Mouse (Mus musculus) intestine, postnatal 0 days (tissue): ENCODE measurements at regions not wholly inside any gene's neighbourhood (a gene's known extent, or its start where the extent isn't known, plus 50 kb on each side); places are given as distances from the start of the nearest gene placed in this dataset.

Source experiments
- ATAC-seq: fragments of 200-750 bp; cut with Nextera tagmentation; 2 replicates; pipeline ENCODE4 v1.8.0; 2017; ENCODE audit warnings: mild to moderate bottlenecking, moderate TSS enrichment, moderate library complexity
- H3K27ac ChIP-seq: fragments of 300-500 bp; sonication (generic); 2 replicates; pipeline ENCODE4 v1.5.1; 2014; ENCODE audit warnings: mild to moderate bottlenecking, low read depth, low read length, moderate library complexity
- H3K27me3 ChIP-seq: fragments of 300-500 bp; sonication (generic); replicated peaks from 2 replicates; pipeline ENCODE4 v1.6.1; 2014; ENCODE audit warnings: low read length, mixed read lengths; ENCODE audit not compliant: control insufficient read depth, insufficient read depth
- H3K36me3 ChIP-seq: fragments of 300-500 bp; sonication (generic); 2 replicates; pipeline ENCODE4 v1.6.1; 2014; ENCODE audit warnings: mild to moderate bottlenecking, moderate library complexity; ENCODE audit not compliant: control insufficient read depth, insufficient read depth
- H3K4me1 ChIP-seq: fragments of 300-500 bp; sonication (generic); replicated peaks from 2 replicates; pipeline ENCODE4 v1.6.1; 2014; ENCODE audit warnings: antibody characterized with exemption, low read length, mixed read lengths; ENCODE audit not compliant: control insufficient read depth, insufficient read depth
- H3K4me2 ChIP-seq: fragments of 300-500 bp; sonication (generic); replicated peaks from 2 replicates; pipeline ENCODE4 v1.6.1; 2014; ENCODE audit warnings: low read depth, mild to moderate bottlenecking, moderate library complexity
- H3K4me3 ChIP-seq: fragments of 300-500 bp; sonication (generic); 2 replicates; pipeline ENCODE4 v1.5.1; 2014; ENCODE audit warnings: low read depth, low read length
- H3K9ac ChIP-seq: fragments of 300-500 bp; sonication (generic); 2 replicates; pipeline ENCODE4 v1.6.1; 2014; ENCODE audit warnings: mild to moderate bottlenecking, low read depth, low read length
- H3K9me3 ChIP-seq: fragments of 300-500 bp; sonication (generic); 2 replicates; pipeline ENCODE4 v1.6.1; 2016; ENCODE audit warnings: mixed run types; ENCODE audit not compliant: control insufficient read depth
- CTCF ChIP-seq: sonication (generic); IDR thresholded peaks from 2 replicates; pipeline ENCODE4 v1.5.1; 2016; ENCODE audit warnings: low read depth, mild to moderate bottlenecking, control low read depth, antibody characterized with exemption, moderate library complexity
- WGBS: fragments of 180-500 bp; shearing (Covaris S2); extraction: QIAGEN DNeasy Blood & Tissue Kit; methylation state at CpG from one replicate; pipeline ENCODE4 v1.1.7; 2014; 5-methylcytosine and 5-hydroxymethylcytosine counted together

DNA sequence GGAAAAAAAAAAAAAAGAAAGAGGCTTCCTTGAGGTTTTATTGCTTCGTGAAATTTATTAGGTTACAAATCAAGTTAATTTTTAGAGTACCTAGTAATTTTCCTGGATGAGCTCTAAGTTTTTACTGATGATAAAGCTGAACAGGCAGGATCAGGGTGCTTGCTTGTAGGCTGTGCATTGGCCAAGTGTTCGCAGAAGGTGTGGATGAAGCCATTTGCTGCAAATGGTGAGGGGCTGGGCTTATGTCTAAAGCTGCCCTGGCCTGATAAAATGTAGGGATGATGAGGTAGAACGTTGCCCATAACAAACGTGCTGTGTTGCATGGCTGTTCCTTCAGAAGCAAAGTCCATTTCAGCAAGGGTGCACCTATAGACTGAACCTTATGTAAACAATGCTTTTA, 90.1 kb upstream of the Rnd3 start:
- Histone ChIP-seq H3K4me1 (no peaks in the 10 kb centered on the region), H3K4me3 (no peak overlapping the region), H3K4me2 (no peak overlapping the region), H3K9ac (no peak overlapping the region), H3K36me3 (no peaks in the 10 kb centered on the region), H3K27ac (no peak overlapping the region), H3K27me3 (no peaks in the 10 kb centered on the region), H3K9me3 (no peaks in the 10 kb centered on the region)
- ATAC-seq, result no peak
- no peak for TF ChIP-seq CTCF
- WGBS, result 29% methylated on average over 4 of the region's 4 CpGs

DNA sequence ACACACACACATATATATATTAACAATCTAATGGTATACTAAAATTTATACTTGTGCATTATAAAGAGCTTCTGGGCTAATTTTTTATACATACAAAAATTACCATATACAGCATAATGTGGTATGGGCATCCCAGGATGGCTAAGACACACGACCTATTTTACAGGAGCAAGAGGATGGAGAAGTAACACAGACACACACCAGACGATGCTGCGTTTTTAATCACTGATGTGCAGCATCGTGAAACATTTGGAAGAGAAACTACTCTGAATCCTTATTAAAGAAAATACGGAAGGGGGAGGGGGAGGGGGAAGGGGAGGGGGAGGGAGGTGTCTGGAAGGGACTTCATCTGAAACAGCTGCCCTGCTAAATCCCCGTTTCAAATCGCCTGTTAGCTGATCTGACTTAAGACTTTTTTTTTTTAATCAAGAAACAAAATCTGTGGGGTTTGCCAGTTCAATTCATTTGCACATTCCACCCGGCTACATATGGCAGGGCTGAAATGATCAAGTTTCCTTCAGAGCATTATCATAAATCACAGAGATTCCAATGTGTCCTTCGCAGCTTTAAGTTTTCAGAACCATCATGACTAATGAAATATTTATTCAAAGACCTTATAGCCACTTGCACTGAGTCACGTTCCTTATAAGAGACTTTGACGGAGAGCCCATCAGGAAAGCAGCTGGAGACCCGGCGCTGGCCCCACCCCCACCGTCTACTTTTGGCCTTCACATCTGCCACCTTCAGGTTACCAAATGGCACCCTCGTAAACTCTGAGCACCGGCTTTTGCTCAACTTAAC, 89.4 kb upstream of the Rnd3 start:
- ATAC-seq, result no peak
- Histone ChIP-seq H3K36me3 (no peaks in the 10 kb centered on the region), H3K4me2 (no peak overlapping the region), H3K27ac (no peak overlapping the region), H3K9me3 (no peaks in the 10 kb centered on the region), H3K4me3 (no peak overlapping the region), H3K4me1 (no peaks in the 10 kb centered on the region), H3K27me3 (no peaks in the 10 kb centered on the region), H3K9ac (no peak overlapping the region)
- no peak for TF ChIP-seq CTCF
- 22% methylated on average over 16 of the region's 16 CpGs for WGBS

DNA sequence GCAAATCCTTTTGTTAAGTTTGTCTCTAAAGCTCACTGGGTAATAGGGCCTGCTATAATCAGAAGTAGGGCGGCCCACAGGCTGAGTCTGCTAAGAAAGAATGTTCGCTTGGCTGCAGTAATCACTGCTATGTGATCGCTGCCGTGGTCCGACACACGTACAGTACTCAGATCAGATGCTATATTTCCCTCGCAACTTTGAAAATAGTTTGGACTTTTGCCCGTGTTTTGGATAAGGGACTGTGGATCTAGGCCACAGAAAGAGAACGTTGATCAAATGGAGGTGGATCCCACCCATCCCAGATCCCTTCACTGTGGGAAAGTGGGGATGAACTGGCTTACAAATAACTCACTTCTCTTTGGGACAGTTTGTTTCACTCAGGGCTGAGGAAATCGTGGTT, 88.5 kb upstream of the Rnd3 start:
- H3K4me3 ChIP-seq, result no peak overlapping the region
- TF ChIP-seq CTCF, result no peak
- ATAC-seq, result no peak
- 73% methylated on average over 10 of the region's 10 CpGs for WGBS
- H3K27ac ChIP-seq, result no peak overlapping the region
- no peaks in the 10 kb centered on the region for H3K27me3 ChIP-seq
- H3K36me3 ChIP-seq, result no peaks in the 10 kb centered on the region
- H3K9ac ChIP-seq, result no peak overlapping the region
- H3K9me3 ChIP-seq, result no peaks in the 10 kb centered on the region
- H3K4me1 ChIP-seq, result no peaks in the 10 kb centered on the region
- H3K4me2 ChIP-seq, result no peak overlapping the region

DNA sequence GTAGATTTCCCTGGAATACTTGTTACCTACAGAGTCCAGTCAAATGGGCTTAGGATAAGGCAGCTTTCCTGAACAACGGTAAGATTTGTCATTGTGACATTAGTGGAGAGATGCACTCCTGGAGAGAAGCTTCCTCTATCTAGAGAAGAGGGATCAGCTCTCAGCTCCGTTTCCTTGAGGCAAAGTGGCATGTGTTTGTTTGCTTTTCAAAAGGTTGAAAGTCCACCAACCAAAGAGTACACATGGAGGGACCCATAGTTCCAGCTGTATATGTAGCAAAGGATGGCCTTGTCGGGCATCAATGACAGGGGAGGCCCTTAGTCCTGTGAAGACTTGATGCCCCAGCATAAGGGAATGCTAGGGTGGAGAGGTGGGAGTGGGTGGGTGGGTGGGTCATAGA, 87.9 kb upstream of the Rnd3 start:
- H3K27me3 ChIP-seq, result no peaks in the 10 kb centered on the region
- H3K4me2 ChIP-seq, result no peak overlapping the region
- WGBS, result 37% methylated on average over 3 of the region's 3 CpGs
- no peak overlapping the region for H3K9ac ChIP-seq
- no peak overlapping the region for H3K27ac ChIP-seq
- TF ChIP-seq CTCF, result no peak
- no peaks in the 10 kb centered on the region for H3K4me1 ChIP-seq
- no peaks in the 10 kb centered on the region for H3K9me3 ChIP-seq
- no peaks in the 10 kb centered on the region for H3K36me3 ChIP-seq
- ATAC-seq, result peak; percentile 28; the same call in 1 of the 2 replicates
- H3K4me3 ChIP-seq, result no peak overlapping the region

DNA sequence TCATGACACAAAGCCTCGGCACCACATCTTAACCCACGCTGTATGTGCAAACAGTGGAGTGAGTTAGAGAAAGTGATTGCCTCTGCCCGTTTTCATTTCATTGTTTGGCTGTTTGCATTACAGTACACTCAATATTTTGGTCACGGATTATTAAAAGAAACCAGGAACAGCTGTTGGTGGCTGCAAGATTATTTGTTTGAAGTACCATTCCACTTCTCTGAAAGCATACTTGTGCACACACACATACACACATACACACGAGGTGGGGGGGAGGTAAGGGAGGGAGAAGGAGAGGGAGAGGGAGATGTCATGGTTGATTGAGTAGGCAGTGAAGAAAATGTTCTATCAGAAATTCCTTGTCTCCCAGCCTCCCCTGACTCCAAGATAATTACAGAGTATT, 85.5 kb upstream of the Rnd3 start:
- 56% methylated on average over 5 of the region's 5 CpGs for WGBS
- no peak overlapping the region for H3K4me3 ChIP-seq
- H3K4me1 ChIP-seq, result no peaks in the 10 kb centered on the region
- no peaks in the 10 kb centered on the region for H3K9me3 ChIP-seq
- no peak overlapping the region for H3K9ac ChIP-seq
- ATAC-seq, result no peak
- TF ChIP-seq CTCF, result no peak
- no peaks in the 10 kb centered on the region for H3K27me3 ChIP-seq
- H3K27ac ChIP-seq, result no peak overlapping the region
- H3K4me2 ChIP-seq, result no peak overlapping the region
- no peaks in the 10 kb centered on the region for H3K36me3 ChIP-seq

DNA sequence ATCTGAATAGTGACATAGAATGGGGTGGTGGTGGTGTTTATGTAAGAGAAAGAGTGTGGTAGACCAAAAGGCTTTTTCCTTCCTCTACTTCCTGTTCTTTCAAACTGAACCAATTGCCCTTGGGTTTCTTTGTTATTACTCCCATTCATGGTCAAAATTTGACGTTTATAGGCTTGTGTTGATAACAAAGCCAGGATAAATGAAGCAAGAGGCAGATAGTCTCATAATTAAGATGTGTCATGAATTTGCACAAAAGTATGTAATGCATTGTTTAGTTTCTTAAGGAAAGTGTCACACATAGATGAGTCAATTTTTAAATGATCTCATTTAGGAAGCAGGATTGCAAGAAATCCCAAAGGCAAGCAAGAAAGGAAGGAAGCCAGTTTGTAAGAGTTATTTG, 73.9 kb upstream of the Rnd3 start:
- Histone ChIP-seq H3K9me3 (no peaks in the 10 kb centered on the region), H3K4me3 (no peak overlapping the region), H3K4me2 (no peak overlapping the region), H3K4me1 (no peaks in the 10 kb centered on the region), H3K9ac (no peak overlapping the region), H3K27ac (no peak overlapping the region), H3K27me3 (no peaks in the 10 kb centered on the region), H3K36me3 (no peaks in the 10 kb centered on the region)
- ATAC-seq, result no peak
- no peak for TF ChIP-seq CTCF
- WGBS, result 18% methylated on average over 1 of the region's 1 CpGs
